Mouse (Mus musculus): ENCODE data around the gene Kcnj15.

The Kcnj15 gene

GRCm38 (mm10) chr16:95219459-95219858 is 37.9 kb upstream of the Kcnj15 start:
- H3K4me1 ChIP-seq (replicated peaks; ENCODE audit: low read depth, low read length) = no peaks in the 10 kb centered on the region
- no peaks in the 10 kb centered on the region for H3K27me3 ChIP-seq (ENCODE audit: insufficient read depth, low read length)
- H3K36me3 ChIP-seq (ENCODE audit: insufficient read depth, low read length) = no peaks in the 10 kb centered on the region
- H3K9me3 ChIP-seq (ENCODE audit: low read length) = no peaks in the 10 kb centered on the region
- TF ChIP-seq POU5F1 (IDR thresholded peaks at IDR 0.05; ENCODE audit: borderline replicate concordance, low read length) = no peak
- no peak for TF ChIP-seq CTCF (conservative IDR thresholded peaks at IDR 0.05; ENCODE audit: low read length)
- TF ChIP-seq NANOG (IDR thresholded peaks at IDR 0.05; ENCODE audit: borderline replicate concordance, low read length) = no peak
- H3K4me3 ChIP-seq (replicated peaks; ENCODE audit: low read length) = no peak overlapping the region

GRCm38 (mm10) chr16:95221051-95221450 is 36.3 kb upstream of the Kcnj15 start:
- no peaks in the 10 kb centered on the region for H3K4me1 ChIP-seq (replicated peaks; ENCODE audit: low read depth, low read length)
- TF ChIP-seq NANOG (IDR thresholded peaks at IDR 0.05; ENCODE audit: borderline replicate concordance, low read length) (no peak), POU5F1 (IDR thresholded peaks at IDR 0.05; ENCODE audit: borderline replicate concordance, low read length) (no peak), CTCF (conservative IDR thresholded peaks at IDR 0.05; ENCODE audit: low read length) (no peak)

GRCm38 (mm10) chr16:95222026-95222718 is 35.2 kb upstream of the Kcnj15 start:
- H3K27me3 ChIP-seq (ENCODE audit: insufficient read depth, low read length) = no peaks in the 10 kb centered on the region
- H3K4me1 ChIP-seq (replicated peaks; ENCODE audit: low read depth, low read length) = no peaks in the 10 kb centered on the region
- H3K4me3 ChIP-seq (replicated peaks; ENCODE audit: low read length) = no peak overlapping the region
- no peaks in the 10 kb centered on the region for H3K9me3 ChIP-seq (ENCODE audit: low read length)
- TF ChIP-seq CTCF (conservative IDR thresholded peaks at IDR 0.05; ENCODE audit: low read length) = no peak
- TF ChIP-seq NANOG (IDR thresholded peaks at IDR 0.05; ENCODE audit: borderline replicate concordance, low read length) = no peak
- no peak for TF ChIP-seq POU5F1 (IDR thresholded peaks at IDR 0.05; ENCODE audit: borderline replicate concordance, low read length)
- H3K36me3 ChIP-seq (ENCODE audit: insufficient read depth, low read length) = no peaks in the 10 kb centered on the region

More at GRCm38 (mm10) chr16:95221051-95221450, 36.3 kb upstream of the Kcnj15 start:
- no peaks in the 10 kb centered on the region for H3K9me3 ChIP-seq (ENCODE audit: low read length)
- H3K27me3 ChIP-seq (ENCODE audit: insufficient read depth, low read length) = no peaks in the 10 kb centered on the region
- H3K4me3 ChIP-seq (replicated peaks; ENCODE audit: low read length) = no peak overlapping the region
- H3K36me3 ChIP-seq (ENCODE audit: insufficient read depth, low read length) = no peaks in the 10 kb centered on the region

DNA sequence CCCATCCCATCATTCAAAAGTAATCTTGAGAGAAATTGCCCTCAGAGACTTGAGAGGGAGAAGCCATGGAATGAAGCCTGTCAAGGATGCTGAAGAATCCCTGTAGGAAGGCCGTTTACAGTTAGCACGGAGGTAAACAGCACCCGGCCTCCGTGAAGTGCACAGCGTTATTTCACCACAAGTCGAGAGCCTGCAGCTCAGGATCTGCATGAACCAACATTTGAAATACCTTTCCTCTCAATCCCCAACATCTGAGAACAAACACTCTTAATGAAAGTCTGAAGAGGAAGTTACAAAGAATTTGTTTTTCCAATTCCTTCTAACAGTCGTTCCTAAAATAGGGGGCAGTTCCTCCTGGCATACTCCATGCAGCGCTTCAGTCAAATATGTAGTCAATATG is 33.9 kb upstream of the Kcnj15 start:
- H3K9me3 ChIP-seq (ENCODE audit: low read length) = no peaks in the 10 kb centered on the region
- no peaks in the 10 kb centered on the region for H3K27me3 ChIP-seq (ENCODE audit: insufficient read depth, low read length)
- no peaks in the 10 kb centered on the region for H3K4me1 ChIP-seq (replicated peaks; ENCODE audit: low read depth, low read length)
- TF ChIP-seq CTCF (conservative IDR thresholded peaks at IDR 0.05; ENCODE audit: low read length) = no peak
- no peak for TF ChIP-seq POU5F1 (IDR thresholded peaks at IDR 0.05; ENCODE audit: borderline replicate concordance, low read length)
- no peak for TF ChIP-seq NANOG (IDR thresholded peaks at IDR 0.05; ENCODE audit: borderline replicate concordance, low read length)
- H3K4me3 ChIP-seq (replicated peaks; ENCODE audit: low read length) = no peak overlapping the region
- H3K36me3 ChIP-seq (ENCODE audit: insufficient read depth, low read length) = no peaks in the 10 kb centered on the region

GRCm38 (mm10) chr16:95225285-95225684 is 32.1 kb upstream of the Kcnj15 start:
- Histone ChIP-seq H3K36me3 (ENCODE audit: insufficient read depth, low read length) (no peaks in the 10 kb centered on the region), H3K4me3 (replicated peaks; ENCODE audit: low read length) (no peak overlapping the region)

GRCm38 (mm10) chr16:95231768-95232167 is 25.6 kb upstream of the Kcnj15 start:
- Histone ChIP-seq H3K27me3 (ENCODE audit: insufficient read depth, low read length) (no peaks in the 10 kb centered on the region), H3K4me3 (replicated peaks; ENCODE audit: low read length) (no peak overlapping the region), H3K9me3 (ENCODE audit: low read length) (no peaks in the 10 kb centered on the region), H3K36me3 (ENCODE audit: insufficient read depth, low read length) (no peaks in the 10 kb centered on the region), H3K4me1 (replicated peaks; ENCODE audit: low read depth, low read length) (no peaks in the 10 kb centered on the region)
- TF ChIP-seq CTCF (conservative IDR thresholded peaks at IDR 0.05; ENCODE audit: low read length) (no peak), NANOG (IDR thresholded peaks at IDR 0.05; ENCODE audit: borderline replicate concordance, low read length) (no peak), POU5F1 (IDR thresholded peaks at IDR 0.05; ENCODE audit: borderline replicate concordance, low read length) (no peak)

More at GRCm38 (mm10) chr16:95225285-95225684, 32.1 kb upstream of the Kcnj15 start:
- Histone ChIP-seq H3K4me1 (replicated peaks; ENCODE audit: low read depth, low read length) (no peaks in the 10 kb centered on the region), H3K27me3 (ENCODE audit: insufficient read depth, low read length) (no peaks in the 10 kb centered on the region), H3K9me3 (ENCODE audit: low read length) (no peaks in the 10 kb centered on the region)
- TF ChIP-seq CTCF (conservative IDR thresholded peaks at IDR 0.05; ENCODE audit: low read length) (no peak), POU5F1 (IDR thresholded peaks at IDR 0.05; ENCODE audit: borderline replicate concordance, low read length) (no peak), NANOG (IDR thresholded peaks at IDR 0.05; ENCODE audit: borderline replicate concordance, low read length) (no peak)

DNA sequence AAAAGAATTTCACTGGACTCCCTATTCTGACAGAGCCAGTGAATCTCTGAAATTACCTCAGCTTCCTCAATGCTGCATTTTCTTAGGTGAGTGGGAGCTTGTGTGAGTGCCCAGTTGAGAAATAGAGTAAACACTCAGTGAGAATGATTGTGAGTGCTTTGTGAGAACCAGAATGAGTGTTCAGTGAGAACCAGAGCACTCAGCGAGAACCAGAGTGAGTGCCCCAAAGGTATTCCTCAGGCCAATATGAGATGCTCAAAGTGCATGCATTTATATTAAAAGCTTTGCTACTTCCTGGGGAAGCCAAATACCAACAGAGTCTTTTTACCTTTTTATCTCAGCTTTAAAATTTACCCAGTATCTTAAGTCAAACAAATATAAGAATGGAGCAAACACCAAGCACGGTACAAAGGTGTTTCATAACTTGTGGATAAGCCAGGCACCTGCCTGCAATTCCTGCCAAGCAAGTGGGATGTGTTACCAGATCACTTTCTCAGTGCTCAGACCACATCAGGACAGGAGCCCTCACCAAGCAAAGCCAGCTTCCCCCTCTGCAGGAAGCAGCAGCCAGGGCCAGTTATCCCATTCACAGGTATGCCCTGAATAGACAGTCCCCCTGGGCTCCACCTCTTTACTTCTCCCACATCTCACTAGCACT is 22.3 kb upstream of the Kcnj15 start:
- H3K27me3 ChIP-seq (ENCODE audit: insufficient read depth, low read length) = no peaks in the 10 kb centered on the region
- H3K36me3 ChIP-seq (ENCODE audit: insufficient read depth, low read length) = no peaks in the 10 kb centered on the region
- no peak overlapping the region for H3K4me3 ChIP-seq (replicated peaks; ENCODE audit: low read length)
- no peak for TF ChIP-seq POU5F1 (IDR thresholded peaks at IDR 0.05; ENCODE audit: borderline replicate concordance, low read length)
- no peak for TF ChIP-seq NANOG (IDR thresholded peaks at IDR 0.05; ENCODE audit: borderline replicate concordance, low read length)
- TF ChIP-seq CTCF (conservative IDR thresholded peaks at IDR 0.05; ENCODE audit: low read length) = no peak
- H3K9me3 ChIP-seq (ENCODE audit: low read length) = no peaks in the 10 kb centered on the region
- no peaks in the 10 kb centered on the region for H3K4me1 ChIP-seq (replicated peaks; ENCODE audit: low read depth, low read length)

- Histone ChIP-seq H3K9me3 (ENCODE audit: low read length) (peaks cover 6% of the 10 kb centered on the region; the same call in 1 of the 2 replicates), H3K36me3 (ENCODE audit: insufficient read depth, low read length) (no peaks in the 10 kb centered on the region), H3K4me1 (replicated peaks; ENCODE audit: low read depth, low read length) (no peaks in the 10 kb centered on the region), H3K27me3 (ENCODE audit: insufficient read depth, low read length) (no peaks in the 10 kb centered on the region), H3K4me3 (replicated peaks; ENCODE audit: low read length) (no peak overlapping the region)
- TF ChIP-seq NANOG (IDR thresholded peaks at IDR 0.05; ENCODE audit: borderline replicate concordance, low read length) = no peak
- no peak for TF ChIP-seq CTCF (conservative IDR thresholded peaks at IDR 0.05; ENCODE audit: low read length)
- TF ChIP-seq POU5F1 (IDR thresholded peaks at IDR 0.05; ENCODE audit: borderline replicate concordance, low read length) = no peak
Measured at GRCm38 (mm10) chr16:95239209-95239925, 18.0 kb upstream of the Kcnj15 start.

Data from E14TG2a.4 (cell line).